Mouse (Mus musculus) erythroblast, embryonic 14.5 days (primary cell): Measurements from ENCODE around the gene Anxa5.

ENCODE experiments used
- GATA1 ChIP-seq: IDR thresholded peaks from 2 replicates; pipeline ENCODE4 v1.6.1; 2012; ENCODE audit warnings: low read length, inconsistent platforms, mixed read lengths
- TAL1 ChIP-seq: IDR thresholded peaks from 3 replicates; pipeline ENCODE4 v1.6.1; 2012; ENCODE audit warnings: low read length, inconsistent platforms, mixed read lengths

DNA sequence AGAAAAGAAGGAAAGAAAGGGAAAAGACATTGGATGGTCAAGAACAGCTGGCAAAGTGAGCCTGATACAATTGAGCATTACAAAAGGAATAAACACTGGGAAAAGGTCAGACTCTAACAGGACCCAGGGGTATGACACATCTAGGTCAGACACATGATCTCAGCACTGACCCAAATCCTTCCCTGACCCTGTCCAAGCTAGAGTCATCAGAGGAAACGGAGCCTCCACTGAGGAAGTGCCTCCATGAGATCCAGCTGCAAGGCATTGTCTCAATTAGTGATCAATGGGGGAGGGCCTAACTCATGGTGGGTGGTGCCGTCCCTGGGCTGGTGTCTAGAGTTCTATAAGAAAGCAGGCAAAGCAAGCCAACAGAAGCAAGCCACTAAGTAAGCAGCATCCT lies 6.8 kb downstream of the Anxa5 start:
- TF ChIP-seq GATA1 = no peak
- TF ChIP-seq TAL1 = no peak
